Mouse (Mus musculus) thymus, postnatal 0 days (tissue): Measurements from ENCODE around the gene Hdac7. TPM values are rescaled to one million over a fixed set of nuclear protein-coding genes. Genes with fewer than 3 reads are reported as not detected.

Source experiments
- DNase-seq: peaks from one replicate; pipeline ENCODE4 v3.0.0-alpha.2; 2015; ENCODE audit warnings: low spot score
- polyA plus RNA-seq: library from polyadenylated mRNA; unstranded; fragments of >200 nt; fragmentation: Nextera tagmentation; extraction: Ambion mirVana; gene quantifications from 2 replicates; pipeline ENCODE4 v1.2.1, GENCODE M21; 2015

Gene Hdac7
- polyA plus RNA-seq, 1 experiment from 2014 or later = 122 TPM

DNA sequence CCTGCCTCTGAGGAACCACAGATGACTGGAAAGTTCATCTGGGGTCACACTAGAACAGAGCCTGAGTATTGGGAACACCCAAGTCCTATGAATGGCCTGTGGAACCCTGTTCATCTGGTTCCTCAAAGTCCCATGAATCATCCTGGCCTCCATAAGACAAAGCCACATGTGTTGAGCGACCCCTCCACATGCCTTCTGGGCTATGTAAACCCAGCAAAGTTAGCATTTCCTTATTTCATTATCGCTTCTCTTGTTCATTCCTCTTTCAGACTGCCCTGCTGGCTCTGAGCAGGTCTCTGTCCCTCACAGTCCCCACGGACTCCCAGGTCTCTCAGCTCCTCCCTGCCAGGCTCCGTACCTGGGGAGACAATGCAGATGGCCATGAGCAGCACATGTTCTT is 14.1 kb upstream of the Hdac7 start:
- no peak for DNase-seq

DNA sequence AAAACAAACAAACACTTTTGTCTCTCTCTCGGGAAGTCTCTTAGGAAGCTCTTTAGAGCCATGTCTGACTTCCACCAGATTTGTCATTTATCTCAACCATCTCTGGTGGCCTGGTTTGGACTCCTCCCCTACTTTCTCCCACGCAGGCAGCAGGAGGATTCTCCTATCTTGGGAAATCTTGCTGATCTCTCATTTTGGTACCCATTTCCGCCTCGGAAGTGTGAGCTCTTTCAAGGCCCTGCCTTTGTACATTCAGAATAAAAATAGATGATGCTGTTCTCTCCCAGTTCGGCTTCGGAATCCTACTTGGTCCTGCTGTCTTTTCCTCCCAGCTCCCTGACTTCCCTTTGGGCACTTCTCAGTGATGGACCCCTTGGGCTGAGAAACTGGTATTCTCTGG is 10.2 kb upstream of the Hdac7 start:
- no peak for DNase-seq

DNA sequence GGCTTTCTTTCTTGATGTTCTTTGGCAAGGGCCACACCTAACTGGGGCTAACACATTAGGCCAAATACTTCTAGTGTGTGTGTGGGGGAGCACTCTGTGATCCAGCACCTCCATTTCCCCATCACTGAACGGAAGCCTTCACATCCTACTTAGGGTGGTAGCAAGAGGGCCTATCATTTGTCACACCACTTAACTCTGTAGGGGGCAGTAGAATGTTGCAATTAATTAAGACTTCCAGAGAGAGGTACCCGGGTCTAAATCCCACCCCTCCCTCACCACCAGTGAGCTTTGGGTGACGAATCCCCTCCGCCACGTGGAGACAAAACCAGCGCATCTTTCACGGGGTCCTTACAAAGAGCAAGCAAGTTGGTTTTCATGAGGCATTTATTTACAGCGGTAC is 9.8 kb upstream of the Hdac7 start:
- peak; percentile 47 for DNase-seq

DNA sequence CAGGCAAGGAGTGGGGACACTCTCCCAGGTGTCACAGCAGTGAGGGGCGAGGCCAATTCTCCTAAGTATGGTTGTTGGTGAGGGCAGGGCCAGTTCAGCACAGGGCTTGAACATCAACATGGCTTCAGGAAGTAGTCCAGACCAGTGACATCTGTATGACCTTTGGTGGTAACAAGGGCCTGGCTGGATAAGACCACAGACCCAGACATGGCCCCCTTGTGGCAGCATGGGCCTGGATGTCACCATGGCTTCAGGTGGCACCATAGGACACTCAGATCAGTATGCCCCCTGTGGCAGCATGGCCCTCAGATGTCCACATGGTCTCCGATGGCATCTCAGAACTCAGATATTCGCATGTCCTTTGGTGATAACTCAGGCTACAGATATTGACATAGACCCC is 8.0 kb upstream of the Hdac7 start:
- DNase-seq = no peak

DNA sequence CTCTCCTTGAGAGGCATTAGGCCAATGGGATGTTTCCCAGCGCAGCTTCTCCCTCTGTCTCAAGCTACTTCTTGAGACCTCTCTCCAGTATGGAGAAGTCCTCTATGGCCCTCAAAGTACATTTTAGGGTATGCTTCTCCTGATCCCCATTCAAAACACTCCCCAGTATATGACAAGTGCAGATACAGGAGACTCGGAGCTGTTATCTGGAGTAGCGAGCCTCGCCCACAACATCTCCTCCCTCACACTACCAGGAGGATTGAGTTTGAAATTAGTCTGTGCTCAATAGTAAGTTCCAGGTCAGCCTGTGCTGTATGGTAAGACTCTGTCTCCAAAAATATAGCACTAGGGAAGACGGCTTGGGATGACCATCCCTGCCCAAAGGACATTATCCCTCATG is 6.7 kb upstream of the Hdac7 start:
- no peak for DNase-seq

DNA sequence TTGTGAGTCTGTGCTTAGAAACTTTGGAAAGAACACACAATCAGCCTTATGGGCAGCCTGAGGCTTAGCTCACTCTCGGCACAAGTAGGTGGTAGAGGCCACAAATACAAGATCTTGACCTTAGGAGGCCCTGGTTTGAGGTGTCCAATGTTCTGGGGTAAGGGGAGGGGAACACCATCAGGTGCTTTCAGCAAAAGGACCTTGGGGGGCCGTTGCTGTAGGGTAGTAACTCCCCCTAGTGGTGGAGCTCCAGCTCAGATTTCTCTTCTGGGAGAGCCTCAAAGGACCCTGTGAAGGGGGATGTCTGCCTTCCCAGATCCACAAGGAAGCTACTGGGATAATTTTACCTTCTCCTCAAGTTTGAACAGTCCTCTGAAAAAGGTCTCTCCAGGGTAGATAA is 6.1 kb upstream of the Hdac7 start:
- peak; percentile 81 for DNase-seq

DNA sequence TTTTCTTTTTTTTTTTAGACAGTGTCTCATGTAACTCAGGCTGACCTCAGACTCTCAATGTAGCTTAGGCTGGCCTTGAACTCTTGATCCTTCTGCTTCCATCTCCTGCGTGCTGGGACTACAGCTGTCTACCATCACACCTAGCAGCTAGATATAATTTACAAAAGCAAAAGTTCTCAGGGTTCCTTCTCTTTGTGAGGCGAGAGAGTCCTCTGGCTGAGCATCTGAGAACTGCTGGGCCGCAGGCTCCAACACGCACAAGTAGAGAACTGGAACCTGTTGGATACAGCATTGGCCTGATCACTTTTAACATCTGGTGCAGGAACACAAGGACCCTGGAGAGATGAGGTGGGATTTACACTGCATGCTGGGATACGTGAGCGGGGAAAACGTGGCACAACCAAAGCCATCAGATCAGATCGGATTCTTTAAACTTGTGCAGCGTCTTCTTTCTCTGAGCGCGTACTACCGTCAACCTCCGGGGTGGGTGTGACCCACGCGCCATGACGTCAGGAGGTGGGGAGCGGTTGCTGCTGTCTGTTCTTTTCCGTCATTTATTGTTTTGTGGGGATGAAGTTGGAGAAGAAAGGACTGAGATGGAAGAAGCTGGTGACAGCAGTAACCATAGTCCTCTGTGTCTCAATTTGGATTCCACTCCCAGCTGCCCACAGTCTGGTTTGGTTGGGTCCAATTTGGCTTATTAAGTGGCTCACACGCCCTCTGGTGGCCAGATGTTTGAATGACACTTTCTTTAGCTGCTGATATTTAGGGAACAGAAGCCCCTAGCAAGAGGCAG is 5.0 kb upstream of the Hdac7 start:
- DNase-seq = peak; percentile 93

DNA sequence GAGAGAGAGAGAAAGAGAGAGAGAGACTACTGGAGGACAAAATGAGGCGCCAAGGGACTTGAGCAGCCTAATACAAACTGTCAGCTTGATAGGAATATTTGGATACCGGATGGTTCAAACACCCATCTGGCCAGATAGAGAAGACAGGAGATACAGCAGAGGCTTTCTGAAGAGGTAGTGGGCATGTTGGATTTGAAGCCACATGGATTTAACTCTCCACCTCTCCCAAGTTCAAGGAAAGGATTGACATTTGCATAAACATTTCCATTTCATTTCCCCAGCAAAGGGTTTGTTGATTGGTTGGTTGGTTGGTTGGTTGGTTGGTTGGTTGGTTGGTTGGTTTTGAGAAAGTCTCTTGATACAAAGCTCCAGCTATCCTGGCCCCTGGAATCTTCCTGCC is 3.6 kb upstream of the Hdac7 start:
- no peak for DNase-seq

DNA sequence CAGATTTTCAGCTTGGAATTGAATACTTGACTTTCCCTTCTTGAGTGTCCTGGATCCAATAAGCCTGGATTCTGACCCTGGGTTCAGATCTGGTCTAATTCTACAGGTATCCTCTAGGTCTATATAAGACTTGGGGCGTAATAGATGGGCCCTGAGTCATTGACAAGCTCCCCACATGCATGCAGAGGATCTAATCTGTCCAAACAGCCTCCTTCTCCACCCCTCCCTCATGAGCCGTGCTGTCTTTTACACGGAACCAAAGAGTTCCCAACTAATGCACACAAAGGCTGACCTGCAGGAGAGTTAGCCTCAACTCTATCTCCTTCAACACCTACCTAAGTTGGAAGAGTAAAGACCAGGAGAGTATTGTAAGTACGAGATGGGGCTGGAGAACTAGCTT is 3.0 kb upstream of the Hdac7 start:
- DNase-seq = no peak

DNA sequence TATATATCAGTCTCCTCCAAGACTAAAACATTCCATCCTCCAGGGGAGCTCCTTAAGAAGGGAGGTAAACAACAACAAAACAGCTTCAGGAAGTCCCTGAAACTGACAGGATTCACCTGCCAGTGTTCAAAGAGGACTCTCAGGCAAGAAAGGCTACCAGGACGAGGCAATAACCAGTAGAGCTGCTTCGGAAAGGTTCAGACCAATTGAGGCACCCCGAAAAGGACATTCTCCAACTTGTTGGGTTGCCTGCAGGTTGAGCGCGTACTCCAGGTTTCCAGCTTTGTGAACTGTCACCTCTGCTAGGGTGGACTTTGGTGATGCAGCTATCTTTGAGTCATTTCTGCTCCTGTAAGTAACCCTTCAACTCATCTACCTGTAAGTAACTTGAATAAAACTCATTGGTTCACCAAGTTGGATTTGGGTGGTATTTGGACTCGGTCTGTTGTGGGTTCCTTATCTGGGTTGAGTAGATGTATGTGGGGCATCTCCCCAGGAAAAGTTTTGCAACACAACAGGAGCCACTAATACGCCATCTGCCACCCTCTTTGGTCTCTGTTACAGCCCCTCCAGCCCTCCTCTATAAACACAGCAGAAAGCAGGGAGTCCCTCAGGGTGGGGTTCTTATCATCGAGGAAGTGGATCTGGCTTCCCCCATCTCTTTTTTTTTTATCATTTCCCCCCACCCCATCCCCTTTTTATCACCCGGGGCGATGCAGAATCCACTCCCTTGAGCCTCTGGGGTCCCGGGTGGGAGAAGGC is 2.0 kb upstream of the Hdac7 start:
- no peak for DNase-seq

DNA sequence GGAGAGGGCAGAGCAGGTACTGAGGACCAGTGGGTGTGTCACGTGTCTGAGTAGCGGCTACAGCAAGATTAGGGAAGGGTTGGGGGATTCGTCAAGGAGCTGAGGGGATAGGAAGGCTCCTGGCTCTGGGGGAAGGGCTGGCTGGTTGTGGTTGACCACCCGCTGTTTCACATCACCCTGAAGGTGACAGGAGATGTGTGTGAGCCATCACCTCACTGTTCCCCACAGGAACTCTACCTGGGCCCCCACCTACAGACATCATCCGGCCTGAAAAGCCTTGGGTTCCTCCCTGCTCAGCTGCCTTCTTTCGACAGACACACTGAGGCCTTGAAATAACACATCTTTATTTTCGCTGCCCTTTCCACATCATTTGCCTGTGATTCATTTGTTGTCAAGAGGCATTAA is 1.1 kb downstream of the Hdac7 start:
- peak; percentile 52 for DNase-seq

DNA sequence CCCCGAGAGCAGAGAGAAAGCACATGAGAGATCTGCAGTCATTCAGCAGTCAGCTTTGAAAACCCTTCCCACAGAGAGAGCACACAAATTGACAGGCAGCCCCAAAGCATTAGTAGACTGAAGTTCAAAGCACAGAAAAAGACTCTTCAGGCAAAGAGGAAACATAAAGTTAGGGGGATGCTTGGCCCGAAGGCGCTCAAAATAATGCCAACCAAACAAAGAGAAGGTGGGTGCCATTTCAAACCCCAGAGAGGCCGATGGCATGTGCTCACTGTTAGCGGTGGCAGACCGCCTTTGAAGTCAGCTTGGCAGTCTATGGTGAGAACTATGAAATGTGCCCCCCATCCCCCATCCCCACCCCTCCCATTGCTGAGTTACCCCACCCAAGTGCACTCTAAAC is 2.2 kb downstream of the Hdac7 start:
- DNase-seq = peak; percentile 80

DNA sequence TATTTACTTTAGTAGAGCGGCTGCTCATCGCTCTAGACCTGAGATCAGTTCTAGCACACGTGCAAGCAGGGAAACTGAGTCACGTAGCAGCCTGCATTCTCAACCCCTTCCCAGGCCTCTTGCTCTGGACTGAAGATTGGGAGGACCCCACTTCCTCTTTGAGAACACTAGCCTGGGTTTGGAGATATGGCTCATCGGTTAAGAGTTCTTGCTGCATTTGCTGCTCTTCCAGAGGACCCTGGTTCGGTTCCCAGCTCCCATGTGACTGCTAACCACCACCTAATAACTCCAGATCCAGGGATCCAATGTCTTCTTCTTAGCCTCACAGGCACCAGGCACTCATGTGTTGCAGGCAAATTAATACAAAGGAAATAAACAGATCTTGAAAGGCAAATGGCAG is 2.9 kb downstream of the Hdac7 start:
- DNase-seq = no peak

DNA sequence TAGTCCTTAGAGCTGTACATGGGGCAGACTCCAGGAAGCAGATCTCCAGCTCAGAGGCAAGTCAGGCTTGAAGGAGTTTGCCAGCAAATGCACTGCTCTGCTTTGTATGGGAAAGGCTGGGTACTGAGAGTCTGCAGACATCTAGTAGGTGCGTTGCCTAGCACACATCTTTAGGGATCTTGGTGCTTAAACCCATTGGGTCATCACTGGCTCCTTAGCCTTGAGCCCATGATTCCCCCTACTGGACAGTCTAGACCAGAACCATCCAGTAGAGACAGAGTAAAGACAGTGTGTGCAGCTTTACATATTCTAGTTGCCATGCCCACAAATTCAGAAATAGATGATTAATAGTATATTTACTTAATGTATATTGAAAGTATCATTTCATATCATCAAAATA is 3.5 kb downstream of the Hdac7 start:
- DNase-seq = no peak

DNA sequence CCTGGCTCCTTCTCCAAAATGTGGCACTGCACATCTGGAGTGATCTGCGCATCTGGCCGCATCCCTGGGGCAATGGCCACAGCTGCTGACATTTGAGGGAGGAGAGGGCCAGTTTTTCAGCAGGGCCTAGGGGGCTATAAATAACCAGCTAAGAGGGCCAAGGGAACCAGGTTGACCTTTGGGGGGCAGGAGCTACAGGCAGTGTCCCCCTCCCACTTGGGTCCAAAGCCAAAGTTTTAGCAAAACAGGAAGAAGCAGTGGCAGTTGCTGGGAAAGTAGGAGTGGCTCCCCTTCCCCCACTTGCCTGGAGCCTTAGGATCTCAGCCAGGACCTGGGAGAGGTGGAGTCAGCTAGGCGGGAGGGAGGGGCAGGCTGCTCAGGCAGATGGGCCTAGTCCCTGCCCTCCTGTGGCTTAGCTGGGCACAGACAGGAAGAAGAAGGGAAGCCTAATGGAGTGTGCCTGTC is 4.3 kb downstream of the Hdac7 start:
- DNase-seq = peak; percentile 19

DNA sequence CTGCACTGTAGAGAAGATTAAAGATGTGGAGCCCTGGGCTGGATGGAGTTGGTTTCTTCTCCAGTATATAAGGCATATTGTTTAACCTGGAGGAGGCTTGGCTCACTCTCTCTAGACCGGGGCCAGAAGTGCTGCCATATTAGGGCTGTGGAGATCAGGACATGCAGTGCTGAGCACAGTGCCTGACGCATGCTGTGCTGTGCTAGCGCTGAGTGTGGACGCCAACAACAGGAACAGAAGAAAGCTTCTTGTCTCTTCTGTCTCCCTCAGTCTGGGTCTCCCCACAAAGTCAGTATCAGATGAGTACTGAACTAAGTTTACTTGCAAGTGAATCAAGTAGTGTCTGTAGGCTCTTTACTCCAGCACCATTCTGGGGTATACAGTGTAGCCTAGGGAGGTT is 4.8 kb downstream of the Hdac7 start:
- no peak for DNase-seq

DNA sequence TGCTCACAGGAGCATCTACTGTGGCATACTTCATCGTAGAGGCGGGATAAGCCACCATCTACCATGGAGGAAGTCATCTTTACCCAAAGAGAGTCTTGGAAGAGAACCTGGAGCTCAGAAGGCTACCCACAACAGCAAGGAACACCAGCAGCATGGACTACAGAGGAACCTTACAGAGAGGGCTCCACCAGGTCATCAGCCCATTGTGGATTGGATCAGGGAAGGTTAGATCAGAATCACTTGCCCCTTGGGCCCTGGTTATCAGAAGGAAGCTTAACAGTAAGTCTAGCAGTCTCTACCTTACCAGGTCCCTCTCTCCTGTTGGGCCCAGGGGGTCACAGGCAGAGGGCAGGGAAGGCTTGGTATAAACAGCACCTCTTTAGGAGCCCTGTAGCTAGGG is 5.3 kb downstream of the Hdac7 start:
- no peak for DNase-seq

DNA sequence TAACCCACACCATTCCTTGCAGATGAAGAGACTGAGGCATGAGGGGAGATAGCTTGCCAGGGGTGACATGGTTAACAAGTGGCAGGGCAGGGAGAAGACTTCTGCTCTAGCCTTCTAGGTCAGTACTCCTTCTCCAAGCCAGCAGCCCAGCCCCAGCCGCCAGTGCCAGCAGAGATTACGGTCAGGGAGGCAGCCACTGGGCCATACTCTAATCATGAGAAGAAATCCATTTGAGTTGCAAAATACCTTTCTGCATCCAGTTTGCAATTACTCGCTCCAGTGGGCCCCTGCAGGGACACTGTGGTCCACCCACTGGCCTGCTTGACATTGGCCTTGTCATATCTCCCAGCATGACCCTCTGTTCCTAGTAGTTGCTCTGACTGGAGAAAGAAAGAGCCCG is 5.9 kb downstream of the Hdac7 start:
- DNase-seq = no peak

DNA sequence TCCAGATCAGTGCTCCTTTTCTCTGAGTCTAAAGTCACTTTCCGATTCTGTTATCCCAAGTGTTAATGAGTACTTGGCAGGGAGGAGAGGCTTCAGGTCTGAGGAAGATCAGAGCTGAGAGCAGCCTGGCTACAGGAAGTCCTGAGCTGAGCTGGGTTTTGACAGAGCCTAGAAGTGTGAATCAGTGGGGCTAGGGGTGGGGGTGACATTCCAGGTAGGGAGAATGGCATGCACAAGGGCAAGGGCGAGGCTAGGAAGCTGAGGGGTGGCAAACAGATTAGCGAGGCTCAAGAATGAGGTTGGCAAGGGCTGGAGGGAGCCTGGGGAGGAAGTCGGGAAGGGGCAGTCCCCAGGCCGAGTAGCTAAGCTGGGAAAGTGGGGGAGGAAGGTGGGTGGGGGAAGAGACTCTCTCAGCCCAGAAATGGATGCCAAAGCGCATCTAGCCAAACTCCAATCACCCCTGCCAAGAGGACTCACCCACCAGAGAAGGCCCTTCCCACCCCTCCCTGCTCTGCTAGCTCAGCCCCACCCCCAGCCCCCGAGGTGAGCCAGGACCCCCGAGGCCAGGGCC is 6.7 kb downstream of the Hdac7 start:
- peak; percentile 55 for DNase-seq

DNA sequence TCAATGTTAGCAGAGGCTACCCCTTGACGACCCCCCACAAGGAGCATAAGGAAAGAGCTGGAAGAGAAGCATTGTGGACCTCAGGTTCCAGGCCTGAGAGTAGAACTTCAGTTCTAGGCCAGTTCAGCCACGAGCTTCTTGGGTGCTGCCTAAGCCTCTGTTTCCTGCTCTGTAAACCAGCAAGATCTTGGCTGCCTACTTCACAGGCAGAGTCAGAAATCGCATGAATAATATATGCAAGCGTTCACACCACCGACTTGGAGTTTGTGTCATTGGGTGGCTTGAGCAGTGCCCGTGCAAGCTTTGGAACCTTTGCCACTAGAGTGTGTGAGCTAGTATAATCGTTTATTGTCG is 7.4 kb downstream of the Hdac7 start:
- DNase-seq = no peak

DNA sequence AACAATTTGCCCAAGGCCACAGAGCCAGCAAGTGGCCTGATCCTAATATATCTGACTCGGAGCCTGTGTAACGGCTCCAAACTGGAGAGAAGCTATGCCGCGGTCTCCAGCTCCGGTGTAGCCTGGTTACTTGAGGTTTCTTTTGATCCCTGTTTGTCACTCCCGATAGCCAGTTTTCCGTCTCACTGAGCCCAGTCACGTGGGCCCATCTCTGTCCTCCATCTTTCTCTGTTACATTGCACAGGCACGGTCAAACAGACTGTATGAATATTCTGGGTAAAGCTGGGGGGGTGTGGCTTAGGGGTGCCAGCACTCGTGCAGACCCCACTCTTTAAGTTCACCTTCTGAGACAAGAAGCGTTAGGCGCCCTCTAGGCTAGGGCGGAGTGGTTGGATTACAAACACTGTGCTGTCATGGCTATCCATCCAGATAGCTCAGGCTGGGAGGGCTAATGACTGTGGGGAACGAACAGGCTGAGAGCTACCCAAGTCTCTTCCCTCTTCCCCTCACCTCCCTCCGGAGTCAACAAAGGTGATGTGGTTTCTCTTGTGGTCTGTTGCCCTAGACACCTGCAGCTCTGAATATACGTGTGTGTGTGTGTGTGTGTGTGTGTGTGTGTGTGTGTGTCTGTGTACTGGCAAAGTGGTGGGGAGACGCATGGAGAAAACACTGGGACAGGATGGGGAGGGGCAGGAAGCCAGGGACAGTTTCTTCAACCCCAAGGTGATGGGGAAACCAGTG is 8.0 kb downstream of the Hdac7 start:
- DNase-seq = peak; percentile 92
